Mouse (Mus musculus): ENCODE results near the gene Smok2a. TPM values are rescaled to one million over a fixed set of nuclear protein-coding genes. Genes with fewer than 3 reads are reported as not detected.
"Not testable (repeated sequence)": the region's sequence is repeated elsewhere in the genome, so short reads cannot be mapped to it uniquely, and the experiment has no call there.

Gene Smok2a
- polyA plus RNA-seq, 1 experiment from 2014 or later, result not detected

- not testable (repeated sequence) for H3K36me3 ChIP-seq; H3K4me3 ChIP-seq (replicated peaks); H3K4me2 ChIP-seq; H3K27me3 ChIP-seq; H3K9ac ChIP-seq; H3K4me1 ChIP-seq; H3K27ac ChIP-seq
- peaks cover 40% of the 10 kb centered on the region for H3K9me3 ChIP-seq (replicated peaks)
- WGBS, result 65% methylated on average over 4 of the region's 4 CpGs
- 0 out of 2 replicates have a peak, but pooled peaks have one; percentile 22 for ATAC-seq (replicated peaks; ENCODE audit: low FRiP score)
Measured at GRCm38 (mm10) chr17:13196486-13196885, 24.5 kb upstream of the Smok2a start.

DNA sequence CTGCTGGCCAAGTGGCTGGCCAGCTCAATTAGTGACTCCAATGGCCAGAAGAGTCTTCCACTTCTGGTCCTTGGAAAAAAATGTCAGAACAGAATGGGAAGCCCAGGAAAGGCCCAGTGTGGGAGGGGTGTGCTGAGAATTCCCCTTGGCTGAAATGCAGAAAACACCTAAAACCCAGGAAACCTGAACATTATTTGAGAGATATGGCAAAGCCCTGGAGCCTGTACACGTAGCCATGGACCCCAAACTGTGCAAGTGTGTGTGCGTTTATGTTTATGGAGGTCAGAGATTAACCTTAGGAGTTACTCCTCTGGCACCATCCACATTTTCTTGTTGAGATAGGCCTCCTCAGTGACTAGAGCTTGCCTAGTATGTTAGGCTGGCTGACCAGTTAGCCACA, 22.2 kb upstream of the Smok2a start:
- not testable (repeated sequence) for H3K4me2 ChIP-seq; H3K36me3 ChIP-seq; H3K27ac ChIP-seq; ATAC-seq (replicated peaks; ENCODE audit: low FRiP score); H3K27me3 ChIP-seq; H3K4me1 ChIP-seq; H3K4me3 ChIP-seq (replicated peaks); H3K9ac ChIP-seq
- H3K9me3 ChIP-seq (replicated peaks), result peaks cover 40% of the 10 kb centered on the region
- WGBS, result 84% methylated on average over 2 of the region's 2 CpGs

GRCm38 (mm10) chr17:13199880-13200409, 21.0 kb upstream of the Smok2a start:
- not testable (repeated sequence) for H3K27ac ChIP-seq; H3K4me1 ChIP-seq; H3K4me2 ChIP-seq; H3K4me3 ChIP-seq (replicated peaks); H3K36me3 ChIP-seq; H3K9ac ChIP-seq; H3K27me3 ChIP-seq
- peak; percentile 15; the same call in 1 of the 2 replicates for ATAC-seq (replicated peaks; ENCODE audit: low FRiP score)
- WGBS, result 75% methylated on average over 8 of the region's 9 CpGs
- H3K9me3 ChIP-seq (replicated peaks), result peaks cover 40% of the 10 kb centered on the region

GRCm38 (mm10) chr17:13201551-13201950, 19.4 kb upstream of the Smok2a start:
- ATAC-seq (replicated peaks; ENCODE audit: low FRiP score); H3K4me2 ChIP-seq; H3K27me3 ChIP-seq; H3K4me3 ChIP-seq (replicated peaks); H3K9ac ChIP-seq; H3K36me3 ChIP-seq; H3K27ac ChIP-seq; H3K4me1 ChIP-seq: not testable (repeated sequence)
- peaks cover 35% of the 10 kb centered on the region for H3K9me3 ChIP-seq (replicated peaks)
- WGBS, result 91% methylated on average over 4 of the region's 4 CpGs

GRCm38 (mm10) chr17:13202453-13203107, 18.4 kb upstream of the Smok2a start:
- H3K27me3 ChIP-seq; H3K27ac ChIP-seq; H3K4me1 ChIP-seq; H3K36me3 ChIP-seq; H3K4me3 ChIP-seq (replicated peaks); H3K9ac ChIP-seq; ATAC-seq (replicated peaks; ENCODE audit: low FRiP score); H3K4me2 ChIP-seq: not testable (repeated sequence)
- peaks cover 40% of the 10 kb centered on the region for H3K9me3 ChIP-seq (replicated peaks)
- 83% methylated on average over 2 of the region's 3 CpGs for WGBS

- H3K27ac ChIP-seq; H3K4me3 ChIP-seq (replicated peaks); H3K27me3 ChIP-seq; H3K36me3 ChIP-seq; H3K9ac ChIP-seq; H3K4me2 ChIP-seq; H3K4me1 ChIP-seq; ATAC-seq (replicated peaks; ENCODE audit: low FRiP score): not testable (repeated sequence)
- WGBS, result 84% methylated on average over 1 of the region's 1 CpGs
- peaks cover 39% of the 10 kb centered on the region for H3K9me3 ChIP-seq (replicated peaks)
Measured at GRCm38 (mm10) chr17:13205247-13205646, 15.7 kb upstream of the Smok2a start.

GRCm38 (mm10) chr17:13206491-13206890, 14.5 kb upstream of the Smok2a start:
- no peak overlapping the region for H3K4me3 ChIP-seq (replicated peaks)
- ATAC-seq (replicated peaks; ENCODE audit: low FRiP score), result 0 out of 2 replicates have a peak, but pooled peaks have one; percentile 35
- peaks cover 35% of the 10 kb centered on the region for H3K9me3 ChIP-seq (replicated peaks)
- no peak overlapping the region for H3K9ac ChIP-seq
- no peaks in the 10 kb centered on the region for H3K27me3 ChIP-seq
- H3K36me3 ChIP-seq, result no peaks in the 10 kb centered on the region
- H3K4me1 ChIP-seq, result no peaks in the 10 kb centered on the region
- WGBS, result 83% methylated on average over 2 of the region's 2 CpGs
- H3K27ac ChIP-seq, result no peak overlapping the region
- no peak overlapping the region for H3K4me2 ChIP-seq

DNA sequence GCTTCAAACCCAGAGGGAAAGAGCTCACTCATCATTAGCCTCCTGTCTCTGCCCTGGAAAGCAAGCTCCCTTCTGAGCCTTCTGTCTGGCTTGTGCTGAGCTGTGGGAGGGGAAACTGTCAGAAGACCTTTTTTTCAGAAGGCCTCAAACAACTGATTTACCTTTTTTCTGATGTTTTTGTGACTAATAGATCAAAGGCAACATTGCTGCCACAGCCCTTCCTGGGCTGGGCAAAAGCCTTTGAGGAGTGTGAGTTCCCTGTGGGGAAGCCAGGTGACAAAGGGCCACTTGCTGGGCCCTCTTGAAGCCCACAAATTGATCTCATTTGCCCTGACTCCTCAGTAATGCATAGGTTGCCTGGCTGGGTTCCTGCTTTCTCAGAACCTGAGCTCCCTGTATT, 12.5 kb upstream of the Smok2a start:
- not testable (repeated sequence) for ATAC-seq (replicated peaks; ENCODE audit: low FRiP score)

DNA sequence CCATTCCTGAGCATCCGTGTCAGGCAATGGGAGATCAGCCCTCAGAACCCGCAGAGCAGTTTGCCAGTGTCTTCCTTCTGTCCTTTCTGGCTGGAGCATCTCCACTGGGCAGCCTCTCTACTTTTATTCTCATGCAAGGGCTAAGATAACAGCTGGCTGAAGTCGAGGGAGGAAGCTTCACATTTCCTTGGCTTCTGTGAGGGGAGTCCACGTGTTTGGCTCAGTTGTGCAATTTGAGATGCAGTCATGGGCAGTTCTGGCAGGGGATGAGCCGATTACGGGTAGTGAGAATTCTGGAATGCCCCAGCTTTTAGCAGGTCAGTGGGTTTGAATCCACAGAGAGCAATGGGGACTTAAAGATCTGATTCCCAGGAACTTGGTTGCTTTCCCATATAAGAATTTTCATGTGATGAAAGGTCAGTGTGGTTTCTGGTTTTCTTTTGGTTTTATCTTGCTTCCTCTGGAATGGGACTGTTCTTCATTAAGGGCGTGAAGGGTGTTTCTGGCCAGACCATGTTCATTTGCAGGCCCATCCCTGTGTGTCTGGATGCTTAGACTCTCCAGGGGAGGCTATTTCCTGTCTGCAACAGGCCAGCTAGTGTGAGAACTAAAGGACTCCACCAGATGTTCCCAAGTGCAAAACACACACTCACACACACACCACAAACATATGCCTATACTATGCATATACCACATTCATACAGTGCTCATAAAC, 8.7 kb upstream of the Smok2a start:
- Histone ChIP-seq H3K36me3 (no peaks in the 10 kb centered on the region), H3K27me3 (no peaks in the 10 kb centered on the region), H3K4me1 (no peaks in the 10 kb centered on the region), H3K9me3 (replicated peaks) (peaks cover 74% of the 10 kb centered on the region), H3K9ac (no peak overlapping the region), H3K4me3 (replicated peaks) (no peak overlapping the region), H3K27ac (no peak overlapping the region), H3K4me2 (no peak overlapping the region)
- peak; percentile 37; the same call in 1 of the 2 replicates for ATAC-seq (replicated peaks; ENCODE audit: low FRiP score)
- WGBS, result 72% methylated on average over 7 of the region's 7 CpGs

More for the DNA sequence above, 12.5 kb upstream of the Smok2a start:
- H3K27ac ChIP-seq; H3K36me3 ChIP-seq; H3K4me3 ChIP-seq (replicated peaks); H3K9ac ChIP-seq; H3K4me1 ChIP-seq; H3K4me2 ChIP-seq; H3K27me3 ChIP-seq: not testable (repeated sequence)
- peaks cover 50% of the 10 kb centered on the region for H3K9me3 ChIP-seq (replicated peaks)

GRCm38 (mm10) chr17:13214169-13214568, 6.8 kb upstream of the Smok2a start:
- Histone ChIP-seq H3K36me3 (no peaks in the 10 kb centered on the region), H3K27ac (no peak overlapping the region), H3K9ac (no peak overlapping the region), H3K4me3 (replicated peaks) (no peak overlapping the region), H3K4me1 (no peaks in the 10 kb centered on the region), H3K4me2 (no peak overlapping the region), H3K9me3 (replicated peaks) (peaks cover 85% of the 10 kb centered on the region), H3K27me3 (no peaks in the 10 kb centered on the region)
- no peak for ATAC-seq (replicated peaks; ENCODE audit: low FRiP score)
- 69% methylated on average over 4 of the region's 4 CpGs for WGBS

DNA sequence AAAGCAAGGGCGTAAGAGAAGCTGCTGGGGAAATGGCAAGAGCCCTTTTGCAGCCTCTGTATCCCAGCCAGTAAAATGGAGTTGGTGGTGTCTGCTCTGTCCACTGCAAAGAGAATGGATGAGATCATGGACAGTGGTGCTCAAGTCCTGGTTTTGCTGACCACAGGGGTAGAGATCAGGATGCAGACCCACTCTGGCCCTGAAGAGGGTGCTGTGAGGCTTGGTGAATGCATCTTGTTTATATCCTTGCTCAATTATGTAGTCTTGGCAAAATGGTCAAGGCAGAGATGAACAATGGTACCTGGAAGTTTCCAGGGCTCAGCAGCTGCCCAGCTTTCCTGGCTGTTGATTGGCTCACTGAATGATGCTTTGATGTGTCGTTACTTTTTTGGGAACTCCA, 5.4 kb upstream of the Smok2a start:
- H3K27me3 ChIP-seq, result no peaks in the 10 kb centered on the region
- H3K9ac ChIP-seq, result no peak overlapping the region
- no peaks in the 10 kb centered on the region for H3K36me3 ChIP-seq
- whole genome bisulfite sequencing, result 84% methylated on average over 2 of the region's 2 CpGs
- H3K4me3 ChIP-seq (replicated peaks), result no peak overlapping the region
- no peak for ATAC-seq (replicated peaks; ENCODE audit: low FRiP score)
- H3K9me3 ChIP-seq (replicated peaks), result peaks cover 91% of the 10 kb centered on the region
- no peaks in the 10 kb centered on the region for H3K4me1 ChIP-seq
- H3K27ac ChIP-seq, result no peak overlapping the region
- no peak overlapping the region for H3K4me2 ChIP-seq

GRCm38 (mm10) chr17:13221921-13222320, 933 bp downstream of the Smok2a start:
- H3K4me1 ChIP-seq; ATAC-seq (replicated peaks; ENCODE audit: low FRiP score); H3K36me3 ChIP-seq; H3K9ac ChIP-seq; H3K4me3 ChIP-seq (replicated peaks); H3K4me2 ChIP-seq; H3K27ac ChIP-seq; H3K27me3 ChIP-seq: not testable (repeated sequence)
- peaks cover 83% of the 10 kb centered on the region for H3K9me3 ChIP-seq (replicated peaks)
- WGBS, result 86% methylated on average over 2 of the region's 2 CpGs

All from kidney, embryonic 15.5 days (tissue).